Mouse (Mus musculus) neural tube, embryonic 13.5 days (tissue): ENCODE data around the gene Dlx2. TPM values are rescaled to one million over a fixed set of nuclear protein-coding genes. Genes with fewer than 3 reads are reported as not detected.
A peak's percentile ranks its signal among the peaks of the same experiment; 100 is the strongest.

Experiments
- ATAC-seq: fragments of 200-750 bp; cut with Nextera tagmentation; 2 replicates; pipeline ENCODE4 v1.8.0; 2017; ENCODE audit warnings: low read depth, mild to moderate bottlenecking, moderate TSS enrichment, moderate library complexity
- H3K27ac ChIP-seq: fragments of 300-500 bp; sonication (generic); replicated peaks from 2 replicates; pipeline ENCODE4 v1.5.1; 2015; ENCODE audit warnings: moderate library complexity, mild to moderate bottlenecking, inconsistent platforms
- H3K27me3 ChIP-seq: fragments of 300-500 bp; sonication (generic); 2 replicates; pipeline ENCODE4 v1.6.1; 2015; ENCODE audit warnings: mild to moderate bottlenecking, inconsistent platforms
- H3K36me3 ChIP-seq: fragments of 300-500 bp; sonication (generic); 2 replicates; pipeline ENCODE4 v1.6.1; 2015; ENCODE audit warnings: mild to moderate bottlenecking, inconsistent platforms
- H3K4me1 ChIP-seq: fragments of 300-500 bp; sonication (generic); replicated peaks from 2 replicates; pipeline ENCODE4 v1.6.1; 2015; ENCODE audit warnings: inconsistent platforms
- H3K4me2 ChIP-seq: fragments of 300-500 bp; sonication (generic); 2 replicates; pipeline ENCODE4 v1.6.1; 2015; ENCODE audit warnings: inconsistent platforms, mild to moderate bottlenecking, moderate library complexity
- H3K4me3 ChIP-seq: fragments of 300-500 bp; sonication (generic); 2 replicates; pipeline ENCODE4 v1.5.1; 2015; ENCODE audit warnings: mild to moderate bottlenecking, inconsistent platforms
- H3K9ac ChIP-seq: fragments of 300-500 bp; sonication (generic); 2 replicates; pipeline ENCODE4 v1.6.1; 2015; ENCODE audit warnings: moderate library complexity, mild to moderate bottlenecking, inconsistent platforms
- H3K9me3 ChIP-seq: fragments of 300-500 bp; sonication (generic); 2 replicates; pipeline ENCODE4 v1.6.1; 2016; ENCODE audit warnings: inconsistent platforms
- WGBS: fragments of 180-500 bp; shearing (Covaris S2); methylation state at CpG from one replicate; pipeline ENCODE4 v1.1.7; 2015; 5-methylcytosine and 5-hydroxymethylcytosine counted together
- polyA plus RNA-seq: library from polyadenylated mRNA; unstranded; fragments of >200 nt; fragmentation: Nextera tagmentation; extraction: Ambion mirVana; gene quantifications from 2 replicates; pipeline ENCODE4 v1.2.1, GENCODE M21; 2015

Gene Dlx2
- polyA plus RNA-seq, 1 experiment from 2014 or later = 0.22 TPM

- H3K4me2 ChIP-seq = peak overlapping the region; percentile 92
- H3K36me3 ChIP-seq = no peaks in the 10 kb centered on the region
- ATAC-seq = peak; percentile 64
- H3K9me3 ChIP-seq = no peaks in the 10 kb centered on the region
- peak overlapping the region; percentile 60; the same call in 1 of the 2 replicates for H3K9ac ChIP-seq
- no peak overlapping the region for H3K27ac ChIP-seq
- peaks cover 35% of the 10 kb centered on the region for H3K4me1 ChIP-seq
- H3K27me3 ChIP-seq = peaks cover 91% of the 10 kb centered on the region
- H3K4me3 ChIP-seq = peak overlapping the region; percentile 46
- under 1% methylated on average over 56 of the region's 59 CpGs for WGBS
Measured at GRCm38 (mm10) chr2:71545882-71546639, 493 bp downstream of the Dlx2 start.

- no peak for ATAC-seq
- peak overlapping the region; percentile 46 for H3K4me3 ChIP-seq
- under 1% methylated on average over 32 of the region's 32 CpGs for WGBS
- no peak overlapping the region for H3K9ac ChIP-seq
- no peaks in the 10 kb centered on the region for H3K9me3 ChIP-seq
- H3K27ac ChIP-seq = no peak overlapping the region
- H3K4me2 ChIP-seq = peak overlapping the region; percentile 92
- H3K36me3 ChIP-seq = no peaks in the 10 kb centered on the region
- H3K27me3 ChIP-seq = peaks cover 92% of the 10 kb centered on the region
- H3K4me1 ChIP-seq = peaks cover 41% of the 10 kb centered on the region
Measured at GRCm38 (mm10) chr2:71545401-71545881, 1.1 kb downstream of the Dlx2 start.

DNA sequence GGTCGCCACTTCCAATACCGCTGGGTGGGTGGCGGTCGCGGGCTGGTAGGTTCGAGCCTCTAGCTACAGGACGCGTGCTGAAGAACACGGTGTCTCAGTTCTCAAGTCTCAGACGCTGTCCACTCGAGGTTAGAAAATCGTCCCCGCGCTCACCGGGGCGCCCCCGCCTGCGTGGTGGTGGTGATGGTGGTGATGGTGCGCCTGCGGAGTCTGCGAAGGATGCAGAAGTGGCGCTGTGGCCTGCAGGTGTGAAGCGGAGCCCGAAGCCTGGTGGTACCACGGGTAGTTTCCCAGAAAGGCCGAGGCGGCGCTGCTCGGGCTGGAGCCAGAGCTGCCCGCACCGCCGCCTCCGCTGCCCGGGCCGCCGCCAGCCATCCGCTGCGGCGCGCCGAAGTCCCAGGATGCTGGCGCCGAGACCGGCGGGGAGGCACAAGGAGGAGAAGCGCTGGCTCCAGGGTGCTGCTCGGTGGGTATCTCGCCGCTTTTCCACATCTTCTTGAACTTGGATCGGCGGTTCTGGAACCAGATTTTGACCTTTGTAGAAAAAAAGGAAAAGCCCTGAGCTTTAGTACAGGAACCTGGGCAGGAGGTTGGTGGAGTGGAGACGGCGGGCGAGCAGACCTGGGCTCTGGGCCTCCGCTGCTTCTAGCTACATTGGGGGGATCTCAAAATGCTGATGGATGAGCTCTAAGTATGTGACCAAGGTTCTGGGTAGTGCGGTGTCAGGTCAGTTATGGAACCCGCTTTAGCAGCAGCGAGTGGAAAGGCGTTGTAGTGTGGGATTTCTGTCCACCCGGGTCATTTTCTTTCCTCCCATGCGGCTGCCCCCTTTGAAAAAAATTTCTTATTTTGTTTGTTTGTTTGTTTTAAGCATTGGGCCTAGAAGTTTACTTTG is 1.9 kb downstream of the Dlx2 start:
- H3K9ac ChIP-seq = no peak overlapping the region
- 0 out of 2 replicates have a peak overlapping the region, but pooled peaks have one; percentile 8 for H3K4me3 ChIP-seq
- H3K9me3 ChIP-seq = no peaks in the 10 kb centered on the region
- H3K4me2 ChIP-seq = peak overlapping the region; percentile 26
- H3K4me1 ChIP-seq = peaks cover 42% of the 10 kb centered on the region
- ATAC-seq = no peak
- WGBS = 2% methylated on average over 61 of the region's 61 CpGs
- peaks cover 92% of the 10 kb centered on the region for H3K27me3 ChIP-seq
- no peaks in the 10 kb centered on the region for H3K36me3 ChIP-seq
- H3K27ac ChIP-seq = no peak overlapping the region

DNA sequence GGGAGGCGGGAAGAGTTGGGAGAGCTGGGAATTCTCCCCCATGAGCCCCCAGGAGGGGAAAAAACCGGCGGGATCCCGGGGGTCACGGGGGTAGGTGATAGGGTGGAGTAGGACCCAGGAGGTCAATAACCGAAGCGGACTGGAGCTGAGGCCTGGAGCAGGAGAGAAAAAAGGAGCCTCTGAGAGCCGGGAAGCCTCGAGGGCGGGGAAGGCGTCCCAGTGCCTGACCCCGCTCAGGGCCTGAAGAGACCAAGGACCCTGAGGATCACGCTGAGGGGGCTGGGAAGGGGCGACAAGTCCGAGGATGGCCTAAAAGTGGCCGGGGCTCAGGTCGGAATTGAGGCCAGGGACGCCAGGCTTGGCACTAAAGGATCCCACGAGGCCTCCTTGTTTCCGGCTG is 2.6 kb downstream of the Dlx2 start:
- no peak overlapping the region for H3K4me3 ChIP-seq
- no peak overlapping the region for H3K27ac ChIP-seq
- H3K4me1 ChIP-seq = peaks cover 42% of the 10 kb centered on the region
- WGBS = 1% methylated on average over 20 of the region's 20 CpGs
- peak overlapping the region; percentile 26; the same call in 1 of the 2 replicates for H3K4me2 ChIP-seq
- no peaks in the 10 kb centered on the region for H3K9me3 ChIP-seq
- ATAC-seq = no peak
- H3K27me3 ChIP-seq = peaks cover 92% of the 10 kb centered on the region
- H3K9ac ChIP-seq = no peak overlapping the region
- H3K36me3 ChIP-seq = no peaks in the 10 kb centered on the region

GRCm38 (mm10) chr2:71543531-71543930 is 3.0 kb downstream of the Dlx2 start:
- Histone ChIP-seq H3K9me3 (no peaks in the 10 kb centered on the region), H3K36me3 (no peaks in the 10 kb centered on the region), H3K4me1 (peaks cover 42% of the 10 kb centered on the region), H3K4me3 (no peak overlapping the region), H3K27me3 (peaks cover 92% of the 10 kb centered on the region), H3K27ac (no peak overlapping the region), H3K4me2 (no peak overlapping the region), H3K9ac (no peak overlapping the region)
- WGBS = 4% methylated on average over 9 of the region's 9 CpGs
- no peak for ATAC-seq

DNA sequence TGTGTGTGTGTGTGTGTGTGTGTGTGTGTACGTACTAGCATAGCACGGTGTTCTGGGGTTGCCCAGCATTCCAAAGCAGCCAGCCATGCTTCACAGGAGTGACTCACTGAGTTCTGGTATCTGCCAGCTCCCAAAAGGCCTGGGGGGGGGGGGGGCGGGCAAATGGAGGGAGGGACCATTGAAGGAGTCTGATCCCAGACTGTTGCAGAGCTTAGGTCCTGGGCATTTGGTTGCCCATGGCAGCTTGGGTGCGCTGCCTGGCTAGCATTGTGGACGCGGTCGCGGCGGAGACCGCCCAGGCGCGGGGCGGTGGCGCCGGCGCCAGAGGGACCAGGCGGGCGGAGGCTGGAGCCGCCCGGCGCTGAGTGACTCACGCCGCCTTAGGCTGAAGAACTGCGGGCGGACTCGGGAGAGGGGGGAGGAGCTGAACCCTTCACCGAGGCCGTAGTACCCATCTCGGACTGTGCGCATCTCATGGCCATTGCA is 3.7 kb downstream of the Dlx2 start:
- under 1% methylated on average over 29 of the region's 30 CpGs for whole genome bisulfite sequencing
- Histone ChIP-seq H3K9me3 (no peaks in the 10 kb centered on the region), H3K27ac (no peak overlapping the region), H3K36me3 (no peaks in the 10 kb centered on the region), H3K4me1 (peaks cover 42% of the 10 kb centered on the region), H3K9ac (no peak overlapping the region), H3K27me3 (peaks cover 92% of the 10 kb centered on the region), H3K4me2 (peak overlapping the region; percentile 24; the same call in 1 of the 2 replicates), H3K4me3 (no peak overlapping the region)
- ATAC-seq = no peak

DNA sequence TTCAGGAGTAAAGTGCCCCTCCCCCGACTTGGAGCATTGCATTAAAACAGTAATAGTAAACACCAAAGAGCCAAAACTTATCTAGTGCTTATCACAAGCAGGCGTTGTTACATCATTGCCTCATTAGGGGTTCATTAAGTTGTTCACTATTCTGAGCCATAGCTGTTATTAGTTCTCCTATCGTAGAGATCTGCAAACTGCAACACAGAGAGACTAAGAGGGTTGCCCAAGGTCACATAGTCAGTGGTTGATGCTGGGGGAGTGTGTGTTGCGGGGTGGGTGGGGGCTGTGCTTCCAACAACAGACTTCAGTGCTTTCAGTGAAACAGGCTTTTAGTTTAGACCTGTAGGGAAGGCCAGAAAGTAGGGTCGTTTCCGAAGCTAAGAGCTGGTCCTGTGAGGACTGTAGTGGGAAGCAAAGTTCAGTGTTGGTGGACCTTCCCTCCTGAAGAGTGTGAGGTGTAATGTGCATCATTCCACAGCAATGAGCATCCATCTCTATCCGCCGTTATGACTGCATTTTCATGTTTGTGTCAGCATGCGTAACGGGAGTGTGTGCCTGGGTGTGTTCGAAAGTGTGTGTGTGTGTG is 4.2 kb downstream of the Dlx2 start:
- H3K4me1 ChIP-seq = peaks cover 42% of the 10 kb centered on the region
- ATAC-seq = no peak
- 4% methylated on average over 11 of the region's 11 CpGs for WGBS
- no peak overlapping the region for H3K4me3 ChIP-seq
- H3K4me2 ChIP-seq = no peak overlapping the region
- peaks cover 96% of the 10 kb centered on the region for H3K27me3 ChIP-seq
- H3K36me3 ChIP-seq = no peaks in the 10 kb centered on the region
- no peak overlapping the region for H3K9ac ChIP-seq
- no peaks in the 10 kb centered on the region for H3K9me3 ChIP-seq
- no peak overlapping the region for H3K27ac ChIP-seq

DNA sequence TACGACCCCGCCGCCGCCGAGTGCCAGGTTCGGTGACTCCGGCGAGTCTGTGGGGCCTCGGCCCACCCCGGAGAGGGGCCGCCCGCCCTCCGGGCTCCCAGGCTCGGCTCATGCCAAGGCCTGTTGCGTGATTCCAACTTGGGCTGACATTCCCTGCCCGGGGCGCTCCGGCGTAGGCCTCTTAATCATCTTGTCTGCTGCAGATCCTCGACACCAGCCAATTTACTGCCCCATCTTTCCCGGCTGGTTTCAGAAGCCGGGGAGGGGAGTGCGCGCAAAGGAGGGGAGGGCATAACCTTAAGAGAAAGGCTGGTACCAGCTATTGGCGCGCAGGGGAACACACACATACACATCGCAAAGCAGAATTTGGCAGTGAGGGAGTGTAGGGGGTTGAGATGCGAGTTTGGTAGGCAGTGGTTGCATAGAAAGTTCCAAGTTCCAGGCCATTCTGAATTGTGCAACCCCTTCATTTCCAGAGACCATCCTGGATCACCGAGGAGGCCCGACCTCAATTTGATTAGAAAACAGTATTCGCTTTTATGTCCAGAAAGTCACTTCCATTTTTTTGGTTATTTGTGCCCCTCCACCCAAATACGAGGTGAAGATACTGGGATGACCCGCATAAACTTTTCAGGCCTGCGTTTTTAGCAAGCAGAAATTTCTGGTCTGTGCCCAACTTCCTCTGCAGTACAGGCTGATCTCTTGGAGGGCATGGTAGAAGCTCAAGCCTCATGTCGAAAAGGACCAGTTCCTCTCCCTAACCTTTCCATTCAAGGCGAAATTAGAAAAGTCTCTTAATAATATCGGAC is 4.9 kb downstream of the Dlx2 start:
- H3K4me1 ChIP-seq = peaks cover 38% of the 10 kb centered on the region
- under 1% methylated on average over 37 of the region's 37 CpGs for WGBS
- no peak overlapping the region for H3K9ac ChIP-seq
- peak overlapping the region; percentile 13 for H3K4me3 ChIP-seq
- peaks cover 99% of the 10 kb centered on the region for H3K27me3 ChIP-seq
- no peak overlapping the region for H3K27ac ChIP-seq
- ATAC-seq = no peak
- peak overlapping the region; percentile 28; the same call in 1 of the 2 replicates for H3K4me2 ChIP-seq
- H3K9me3 ChIP-seq = no peaks in the 10 kb centered on the region
- no peaks in the 10 kb centered on the region for H3K36me3 ChIP-seq

DNA sequence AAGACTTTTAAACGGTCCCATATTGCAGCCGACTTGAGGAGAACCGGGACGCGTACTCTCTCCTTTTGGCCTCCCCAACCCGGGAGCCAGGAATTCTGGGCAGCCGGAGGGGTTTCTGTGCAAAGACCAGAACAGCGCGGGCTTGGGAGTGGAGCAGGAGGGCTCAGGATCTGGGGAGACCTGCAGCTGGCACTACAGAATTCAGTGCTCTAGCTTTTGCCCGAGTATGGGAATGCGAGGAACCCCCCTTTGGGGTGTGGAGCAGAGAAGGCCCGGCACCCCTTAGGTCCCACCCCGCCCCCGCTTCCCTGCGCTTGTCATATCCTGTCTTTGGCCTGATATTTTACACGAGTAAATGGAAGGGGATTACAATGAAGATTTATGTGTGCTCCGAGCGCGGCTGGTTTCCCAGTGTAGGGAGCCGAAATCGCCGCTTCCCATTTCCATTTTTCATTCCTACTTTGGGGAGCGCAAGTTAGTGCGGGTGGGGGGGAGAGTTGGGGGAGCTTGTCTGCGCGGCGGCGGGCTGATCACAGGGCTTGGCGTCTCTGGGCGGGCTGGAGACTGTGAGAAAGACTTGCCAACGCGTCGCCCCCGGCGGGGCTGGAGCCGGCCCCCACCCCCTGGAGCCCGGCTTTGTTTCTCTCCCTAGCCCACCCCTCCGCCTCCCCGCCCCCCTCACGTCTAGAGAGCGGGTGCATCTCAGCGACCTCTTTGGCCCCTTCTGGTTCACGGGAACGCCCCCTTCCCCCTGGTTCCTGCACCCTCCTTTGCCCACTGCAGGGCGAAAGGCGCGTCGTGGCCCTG is 5.7 kb downstream of the Dlx2 start:
- Histone ChIP-seq H3K4me2 (peak overlapping the region; percentile 28), H3K9ac (no peak overlapping the region), H3K4me3 (peak overlapping the region; percentile 13), H3K36me3 (no peaks in the 10 kb centered on the region), H3K9me3 (no peaks in the 10 kb centered on the region), H3K27me3 (peaks cover 99% of the 10 kb centered on the region), H3K4me1 (peaks cover 30% of the 10 kb centered on the region), H3K27ac (no peak overlapping the region)
- 0% methylated on average over 41 of the region's 48 CpGs for WGBS
- ATAC-seq = no peak

- Histone ChIP-seq H3K27me3 (peaks cover 97% of the 10 kb centered on the region), H3K27ac (no peak overlapping the region), H3K4me3 (no peak overlapping the region), H3K36me3 (no peaks in the 10 kb centered on the region), H3K4me1 (peaks cover 12% of the 10 kb centered on the region), H3K9me3 (no peaks in the 10 kb centered on the region), H3K4me2 (no peak overlapping the region), H3K9ac (no peak overlapping the region)
- ATAC-seq = no peak
- 0% methylated on average over 20 of the region's 20 CpGs for WGBS
Measured at GRCm38 (mm10) chr2:71534242-71535052, 12.1 kb downstream of the Dlx2 start.
